Mouse (Mus musculus): ENCODE results near the gene Nsun2.

GRCm38 (mm10) chr13:69673921-69674618 is 140.5 kb downstream of the Nsun2 start:
- TF ChIP-seq CTCF (IDR thresholded peaks at IDR 0.05; ENCODE audit: insufficient read depth, low read length): no peak
- TF ChIP-seq POLR2A (IDR thresholded peaks at IDR 0.05; ENCODE audit: borderline replicate concordance, extremely low read depth, low read depth, low read length): no peak

Data from lung, adult 2 months (tissue).